Mouse (Mus musculus): Measurements from ENCODE around the gene Sec14l5. TPM values are rescaled to one million over a fixed set of nuclear protein-coding genes. Genes with fewer than 3 reads are reported as not detected.
A peak's percentile ranks its signal among the peaks of the same experiment; 100 is the strongest.

The Sec14l5 gene
- total and polyA plus RNA-seq, 3 experiments: 0.03 TPM; not detected in 2

DNA sequence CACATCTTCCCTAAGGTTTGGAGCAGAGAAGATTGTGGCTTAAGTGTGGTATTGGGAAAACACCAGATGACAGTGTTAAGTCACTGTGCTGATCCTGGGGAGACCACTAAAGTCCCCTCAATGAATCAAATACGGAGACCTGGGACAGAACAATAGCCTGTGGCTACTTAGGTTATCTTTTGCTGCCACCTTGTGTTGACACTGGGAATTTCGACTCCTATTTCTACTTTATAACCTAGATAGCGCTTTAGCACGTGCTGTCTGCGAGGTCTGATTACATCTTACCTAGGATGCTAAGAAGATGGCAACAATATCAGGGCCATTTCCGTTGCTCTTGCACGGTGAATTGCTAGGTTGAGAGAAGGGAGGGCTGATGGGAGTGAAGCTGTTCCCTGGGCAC is 1.3 kb upstream of the Sec14l5 start:
- Histone ChIP-seq H3K36me3 (ENCODE audit: control insufficient read depth in 1 of 2, insufficient read depth in 2 of 2, low read length in 2 of 2) (peaks cover 0 to 3% of the 10 kb centered on the region in 2 experiments; a peak in 2 of 4 replicates), H3K9ac (ENCODE audit: control insufficient read depth, low read depth, low read length, poor library complexity, severe bottlenecking) (no peak overlapping the region), H3K27ac (ENCODE audit: control insufficient read depth, low read depth, low read length) (no peak overlapping the region), H3K27me3 (ENCODE audit: control insufficient read depth in 1 of 2, insufficient read depth in 2 of 2, low read length in 2 of 2) (peaks cover 0 to 2% of the 10 kb centered on the region in 2 experiments; a peak in 1 of 4 replicates), H3K4me3 (ENCODE audit: control insufficient read depth in 1 of 2, insufficient read depth in 1 of 2, low read depth in 2 of 2, low read length in 2 of 2) (no peak overlapping the region), H3K4me1 (ENCODE audit: control insufficient read depth in 1 of 2, insufficient read depth in 2 of 2, low read length in 2 of 2) (peaks cover 0 to 5% of the 10 kb centered on the region in 2 experiments; a peak in 2 of 4 replicates), H3K9me3 (replicated peaks; ENCODE audit: insufficient read depth, low read length) (no peaks in the 10 kb centered on the region), H3K79me2 (ENCODE audit: control insufficient read depth, insufficient read depth, low read length, poor library complexity) (no peaks in the 10 kb centered on the region)
- DNase-seq (ENCODE audit: low read depth, low spot score): peak; percentile 87
- TF ChIP-seq BHLHE40 (IDR thresholded peaks at IDR 0.05; ENCODE audit: borderline replicate concordance, low read depth, low read length) (peak; percentile 98), USF1 (IDR thresholded peaks at IDR 0.05; ENCODE audit: low read depth, low read length) (peak; percentile 60), SMC3 (IDR thresholded peaks at IDR 0.05; ENCODE audit: low read depth, low read length) (peak; percentile 71), ZKSCAN1 (IDR thresholded peaks at IDR 0.05; ENCODE audit: low read depth, low read length) (no peak), KAT2A (conservative IDR thresholded peaks at IDR 0.05; ENCODE audit: low read depth, low read length) (no peak), CTCF (IDR thresholded peaks at IDR 0.05 in 2 of 3, conservative IDR thresholded peaks at IDR 0.05 in 1 of 3; ENCODE audit: control insufficient read depth in 1 of 3, insufficient read depth in 1 of 3, low read depth in 2 of 3, low read length in 3 of 3, poor library complexity in 1 of 3, severe bottlenecking in 1 of 3) (peak; percentile 49 to 93 (median 69)), POLR2AphosphoS5 (IDR thresholded peaks at IDR 0.05; ENCODE audit: borderline replicate concordance, low read depth, low read length) (no peak), MXI1 (IDR thresholded peaks at IDR 0.05; ENCODE audit: low read depth, low read length) (peak; percentile 86), POLR2A (IDR thresholded peaks at IDR 0.05; ENCODE audit: control insufficient read depth in 1 of 2, insufficient read depth in 1 of 2, low read depth in 1 of 2, low read length in 2 of 2, poor library complexity in 1 of 2) (no peak), JUND (IDR thresholded peaks at IDR 0.05; ENCODE audit: low read depth, low read length) (no peak), RCOR1 (IDR thresholded peaks at IDR 0.05; ENCODE audit: low read depth, low read length) (no peak), MAFK (IDR thresholded peaks at IDR 0.05; ENCODE audit: borderline replicate concordance, low read depth, low read length) (no peak), MAX (IDR thresholded peaks at IDR 0.05; ENCODE audit: low read length) (peak; percentile 94), RAD21 (IDR thresholded peaks at IDR 0.05; ENCODE audit: low read depth, low read length) (peak; percentile 98), MYB (IDR thresholded peaks at IDR 0.05; ENCODE audit: low read depth, low read length) (no peak), ETS1 (IDR thresholded peaks at IDR 0.05; ENCODE audit: low read depth, low read length) (no peak), SIN3A (IDR thresholded peaks at IDR 0.05; ENCODE audit: low read length) (peak; percentile 55; the same call in 1 of the 2 replicates), MYC (IDR thresholded peaks at IDR 0.05; ENCODE audit: low read depth, low read length) (peak; percentile 95), ZC3H11A (IDR thresholded peaks at IDR 0.05; ENCODE audit: low read depth, low read length) (peak; percentile 76), MEF2A (IDR thresholded peaks at IDR 0.05; ENCODE audit: extremely low read depth, insufficient replicate concordance, low read depth, low read length, poor library complexity, severe bottlenecking) (no peak), TBP (IDR thresholded peaks at IDR 0.05; ENCODE audit: low read depth, low read length) (0 out of 2 replicates have a peak, but pooled peaks have one; percentile 27)
